Mouse (Mus musculus): ENCODE results near the gene Daxx.

- TF ChIP-seq CTCF (IDR thresholded peaks at IDR 0.05; ENCODE audit: borderline replicate concordance, control insufficient read depth, extremely low read depth, insufficient read depth, low read length, poor library complexity) (no peak), POLR2A (IDR thresholded peaks at IDR 0.05; ENCODE audit: control insufficient read depth, extremely low read depth, insufficient read depth, low read length, poor library complexity) (no peak)
These were observed 43.7 kb downstream of the Daxx start for GRCm38 (mm10) chr17:33952879-33953278.

Data from thymus, adult 2 months (tissue).